Mouse (Mus musculus) small intestine, adult 2 months (tissue): ENCODE data around the gene Usp7.

Source experiments
- CTCF ChIP-seq: fragments of 200-500 bp; IDR thresholded peaks from 2 replicates; pipeline ENCODE4 v1.5.1; 2012; ENCODE audit warnings: low read depth, mild to moderate bottlenecking, control low read depth, inconsistent platforms, low read length, moderate library complexity, mixed read lengths; ENCODE audit not compliant: insufficient replicate concordance, insufficient read length; ENCODE audit errors: extremely low read depth
- POLR2A ChIP-seq: fragments of 200-500 bp; IDR thresholded peaks from 2 replicates; pipeline ENCODE4 v1.6.1; 2012; ENCODE audit warnings: low read depth, mild to moderate bottlenecking, control low read depth, inconsistent platforms, low read length, moderate library complexity

DNA sequence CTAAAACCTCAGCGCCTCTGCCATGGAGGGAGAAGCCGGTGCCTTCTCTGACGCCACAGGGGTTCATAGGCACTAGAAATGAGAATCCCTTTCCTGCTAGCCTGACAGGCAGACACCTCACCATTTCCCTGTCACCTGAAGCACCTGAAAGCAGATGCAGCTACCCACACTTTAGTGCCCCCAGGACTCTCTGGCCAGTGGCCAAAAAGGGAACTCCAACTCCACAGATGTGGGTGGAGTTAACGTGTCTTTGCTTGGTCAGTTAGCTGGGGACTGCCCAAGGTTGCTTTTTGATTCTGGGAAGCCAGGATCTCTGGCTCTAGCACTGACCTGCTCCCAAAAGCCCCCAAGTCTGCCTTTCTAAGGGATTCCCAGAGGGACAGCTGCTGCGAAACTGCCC lies 122.7 kb downstream of the Usp7 start:
- TF ChIP-seq CTCF (no peak), POLR2A (no peak)
